Mouse (Mus musculus) heart, embryonic 14.5 days (tissue): ENCODE measurements at regions not wholly inside any gene's neighbourhood (a gene's known extent, or its start where the extent isn't known, plus 50 kb on each side); places are given as distances from the start of the nearest gene placed in this dataset.
"Not testable (repeated sequence)": the region's sequence is repeated elsewhere in the genome, so short reads cannot be mapped to it uniquely, and the experiment has no call there.

Experiments
- ATAC-seq: fragments of 200-750 bp; cut with Nextera tagmentation; 2 replicates; pipeline ENCODE4 v1.8.0; 2017; ENCODE audit warnings: low read depth, moderate TSS enrichment; ENCODE audit not compliant: insufficient number of reproducible peaks, insufficient read depth, low FRiP score
- H3K27ac ChIP-seq, 2 experiments: fragments of 200-500 bp in 1 of 2; fragments of 300-500 bp in 1 of 2; sonication (generic) in 1 of 2; replicated peaks in 1 of 2; 2 replicates each; pipeline ENCODE4 v1.5.1; 2012 to 2014; ENCODE audit warnings: low read depth in 2 of 2, low read length in 2 of 2, control low read depth in 1 of 2, mild to moderate bottlenecking in 1 of 2, mixed read lengths in 1 of 2; ENCODE audit not compliant: control insufficient read depth in 1 of 2, insufficient read depth in 1 of 2
- H3K27me3 ChIP-seq: fragments of 300-500 bp; sonication (generic); 2 replicates; pipeline ENCODE4 v1.6.1; 2014; ENCODE audit warnings: mild to moderate bottlenecking, low read length, control low read depth; ENCODE audit not compliant: control insufficient read depth, insufficient read depth
- H3K36me3 ChIP-seq: fragments of 300-500 bp; sonication (generic); 2 replicates; pipeline ENCODE4 v1.6.1; 2014; ENCODE audit warnings: mild to moderate bottlenecking, control low read depth, low read length, mixed read lengths; ENCODE audit not compliant: control insufficient read depth, insufficient read depth
- H3K4me1 ChIP-seq, 2 experiments: fragments of 200-500 bp in 1 of 2; fragments of 300-500 bp in 1 of 2; sonication (generic) in 1 of 2; 2 replicates each; pipeline ENCODE4 v1.6.1; 2012 to 2014; ENCODE audit warnings: low read length in 2 of 2, control low read depth in 1 of 2, mixed read lengths in 1 of 2; ENCODE audit not compliant: control insufficient read depth in 2 of 2, insufficient read depth in 2 of 2
- H3K4me2 ChIP-seq: fragments of 300-500 bp; sonication (generic); 2 replicates; pipeline ENCODE4 v1.6.1; 2014; ENCODE audit warnings: mild to moderate bottlenecking, low read length
- H3K4me3 ChIP-seq, 2 experiments: fragments of 200-500 bp in 1 of 2; fragments of 300-500 bp in 1 of 2; sonication (generic) in 1 of 2; 2 replicates each; pipeline ENCODE4 v1.5.1; 2012 to 2014; ENCODE audit warnings: low read length in 2 of 2, mild to moderate bottlenecking in 2 of 2, control low read depth in 1 of 2, low read depth in 1 of 2, moderate library complexity in 1 of 2; ENCODE audit not compliant: control insufficient read depth in 1 of 2, insufficient read depth in 1 of 2
- H3K9ac ChIP-seq: fragments of 300-500 bp; sonication (generic); 2 replicates; pipeline ENCODE4 v1.6.1; 2014; ENCODE audit warnings: mild to moderate bottlenecking, low read length
- H3K9me3 ChIP-seq: fragments of 300-500 bp; sonication (generic); 2 replicates; pipeline ENCODE4 v1.6.1; 2016; ENCODE audit warnings: low read length, control low read depth; ENCODE audit not compliant: control insufficient read depth
- WGBS: fragments of 180-500 bp; shearing (Covaris S2); extraction: QIAGEN DNeasy Blood & Tissue Kit; methylation state at CpG from one replicate; pipeline ENCODE4 v1.1.7; 2014; 5-methylcytosine and 5-hydroxymethylcytosine counted together

- Histone ChIP-seq H3K4me3 (no peak overlapping the region), H3K4me2 (no peak overlapping the region), H3K27ac (no peak overlapping the region), H3K36me3 (no peaks in the 10 kb centered on the region), H3K9ac (no peak overlapping the region), H3K27me3 (no peaks in the 10 kb centered on the region), H3K4me1 (peaks cover 0 to 4% of the 10 kb centered on the region in 2 experiments; a peak in 1 of 4 replicates), H3K9me3 (no peaks in the 10 kb centered on the region)
- no peak for ATAC-seq
- 77% methylated on average over 2 of the region's 2 CpGs for WGBS
Observed at GRCm38 (mm10) chr3:49590234-49590633, 166.9 kb downstream of the Pcdh18 start.

DNA sequence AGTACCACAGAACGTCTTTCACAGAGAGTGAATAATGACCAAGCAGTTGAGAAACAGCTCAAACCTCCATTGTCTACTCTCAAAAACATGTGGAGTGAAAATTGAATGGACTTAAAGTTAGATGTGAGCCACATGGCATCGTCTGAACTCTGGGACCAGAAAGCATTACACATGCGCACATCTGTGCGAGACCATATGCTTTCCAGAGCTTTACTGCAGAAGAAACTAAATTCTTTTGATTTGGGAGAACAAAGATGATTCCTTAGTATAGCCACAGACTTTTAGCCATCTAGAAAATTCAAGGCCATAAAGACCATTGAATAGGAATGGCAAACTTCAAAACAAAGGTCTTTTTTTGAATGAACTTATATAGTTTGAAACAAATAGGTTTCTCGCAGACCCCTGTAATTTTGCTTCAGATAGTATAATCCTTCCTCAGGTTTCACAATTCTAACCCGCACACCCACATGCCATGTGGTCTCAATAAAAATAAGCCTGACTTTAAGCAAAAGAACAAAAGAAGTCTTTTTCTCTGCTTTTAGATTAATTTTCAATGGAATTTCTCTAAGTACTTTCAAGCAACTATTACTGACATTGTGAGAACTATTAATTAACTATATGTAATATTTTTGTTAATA lies 170.5 kb downstream of the Pcdh18 start:
- Histone ChIP-seq H3K4me2 (no peak overlapping the region), H3K4me1 (peaks cover 0 to 4% of the 10 kb centered on the region in 2 experiments; a peak in 3 of 4 replicates), H3K9ac (no peak overlapping the region), H3K27me3 (no peaks in the 10 kb centered on the region), H3K27ac (no peak overlapping the region), H3K36me3 (no peaks in the 10 kb centered on the region), H3K4me3 (no peak overlapping the region), H3K9me3 (no peaks in the 10 kb centered on the region)
- 81% methylated on average over 6 of the region's 6 CpGs for WGBS
- no peak for ATAC-seq

DNA sequence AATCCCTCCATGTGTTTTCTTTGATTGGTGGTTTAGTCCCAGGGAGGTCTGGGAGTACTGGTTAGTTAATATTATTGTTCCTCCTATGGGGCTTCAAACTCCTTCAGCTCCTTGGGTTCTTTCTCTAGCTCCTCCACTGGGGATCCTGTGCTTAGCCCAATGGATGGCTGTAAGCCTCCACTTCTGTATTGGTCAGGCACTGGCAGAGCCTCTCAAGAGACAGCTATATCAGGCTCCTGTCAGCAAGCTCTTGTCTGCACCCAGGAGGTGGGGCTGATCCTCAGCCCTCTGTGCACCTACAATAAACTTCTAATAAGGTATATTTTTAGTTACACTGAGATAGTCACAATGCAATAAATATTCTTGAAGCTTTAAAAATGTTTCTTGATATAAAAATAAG lies 171.2 kb downstream of the Pcdh18 start:
- not testable (repeated sequence) for H3K9ac ChIP-seq, H3K27me3 ChIP-seq, H3K4me3 ChIP-seq, H3K4me2 ChIP-seq, H3K9me3 ChIP-seq, H3K4me1 ChIP-seq, H3K27ac ChIP-seq, ATAC-seq, H3K36me3 ChIP-seq

DNA sequence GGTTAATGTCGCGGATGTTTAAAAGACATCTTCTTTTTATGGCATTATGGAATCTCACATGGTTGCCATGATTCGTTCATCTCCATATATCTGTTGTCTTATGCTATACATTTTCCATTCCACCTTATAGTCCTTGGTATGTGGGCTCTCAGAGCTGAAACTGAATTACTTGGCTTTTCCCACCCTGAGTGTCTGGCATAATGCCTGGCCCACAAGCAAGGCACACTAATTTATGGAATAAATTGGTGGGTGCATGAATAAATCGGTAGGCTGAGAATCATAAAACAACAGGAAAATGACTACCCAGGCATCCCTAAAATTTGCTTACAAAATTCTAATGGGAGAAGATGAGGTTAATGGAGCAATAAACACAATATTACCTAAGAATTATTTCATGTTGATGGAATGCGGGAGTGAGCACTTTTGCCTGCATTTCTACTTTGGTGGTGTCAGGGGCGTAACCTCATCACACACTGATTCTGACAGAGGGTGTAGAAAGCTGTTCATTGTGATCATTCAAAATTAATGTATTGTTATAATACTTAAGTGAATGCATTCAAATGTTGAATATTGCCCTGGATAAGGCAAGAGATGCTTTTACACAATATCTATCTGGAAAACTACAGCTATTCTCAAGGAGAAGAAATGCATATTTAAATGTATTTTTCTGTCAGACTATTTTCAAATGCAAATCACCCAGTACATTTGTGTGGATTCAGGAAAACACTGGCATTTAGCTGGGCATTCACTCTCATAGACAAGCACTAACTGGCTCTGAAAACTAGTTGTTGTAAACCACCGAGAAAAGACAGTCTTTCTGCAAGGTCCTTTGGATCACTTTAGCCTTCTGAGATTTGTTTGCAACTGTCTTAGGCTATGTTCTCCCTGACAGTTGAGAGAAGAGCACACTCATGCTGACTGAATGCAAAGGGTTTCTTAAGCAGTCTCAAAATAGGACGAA lies 190.1 kb downstream of the Pcdh18 start:
- Histone ChIP-seq H3K27ac (no peak overlapping the region), H3K9me3 (no peaks in the 10 kb centered on the region), H3K9ac (no peak overlapping the region), H3K36me3 (no peaks in the 10 kb centered on the region), H3K4me3 (no peak overlapping the region), H3K4me2 (no peak overlapping the region), H3K27me3 (no peaks in the 10 kb centered on the region), H3K4me1 (no peaks in the 10 kb centered on the region)
- ATAC-seq, result no peak
- 81% methylated on average over 8 of the region's 8 CpGs for WGBS

DNA sequence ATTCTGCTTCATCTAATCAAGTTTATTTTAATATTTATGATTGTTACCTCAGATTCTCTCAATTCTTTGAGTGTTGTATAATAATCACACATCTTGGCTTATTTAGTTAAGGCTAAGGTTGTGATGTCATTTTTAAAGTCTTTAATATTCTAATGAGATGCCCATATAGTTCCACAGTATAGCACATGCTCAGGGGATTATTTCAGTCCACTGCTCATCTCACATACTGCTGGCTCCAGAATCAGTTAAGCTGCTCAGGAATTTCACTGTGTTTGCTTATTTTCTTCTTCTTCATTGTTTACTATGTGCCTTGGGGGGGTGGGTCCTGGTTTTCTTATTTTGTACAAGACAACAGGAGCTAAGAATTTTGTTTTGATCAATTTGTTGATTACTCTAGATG lies 229.5 kb downstream of the Pcdh18 start:
- Histone ChIP-seq H3K27ac (no peak overlapping the region), H3K4me1 (no peaks in the 10 kb centered on the region), H3K9me3 (no peaks in the 10 kb centered on the region), H3K4me2 (no peak overlapping the region), H3K27me3 (no peaks in the 10 kb centered on the region), H3K36me3 (no peaks in the 10 kb centered on the region), H3K4me3 (no peak overlapping the region), H3K9ac (no peak overlapping the region)
- ATAC-seq, result no peak

DNA sequence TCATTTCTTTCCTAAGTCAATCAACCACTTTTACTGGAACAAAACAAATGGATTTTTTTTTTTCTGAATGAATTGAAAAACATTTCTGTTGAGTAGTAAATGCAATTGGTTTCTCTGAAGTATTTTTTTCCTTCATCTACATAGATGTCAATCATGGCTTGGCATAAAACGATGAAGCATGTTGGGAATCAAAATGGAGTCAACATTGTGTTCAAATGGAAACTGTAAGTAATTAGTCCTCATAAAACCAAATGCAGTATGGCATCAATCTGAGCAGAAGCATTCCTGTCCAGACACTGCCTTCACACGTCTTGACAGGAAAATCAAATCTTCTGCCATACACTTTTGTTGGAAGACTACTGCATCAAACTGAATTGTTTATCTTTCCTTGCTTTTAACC lies 237.0 kb downstream of the Pcdh18 start:
- no peak for ATAC-seq
- H3K27me3 ChIP-seq, result no peaks in the 10 kb centered on the region
- H3K27ac ChIP-seq, result no peak overlapping the region
- WGBS, result 66% methylated on average over 2 of the region's 2 CpGs
- H3K4me1 ChIP-seq, result no peaks in the 10 kb centered on the region
- H3K4me2 ChIP-seq, result no peak overlapping the region
- H3K4me3 ChIP-seq, result no peak overlapping the region
- H3K9me3 ChIP-seq, result no peaks in the 10 kb centered on the region
- no peaks in the 10 kb centered on the region for H3K36me3 ChIP-seq
- no peak overlapping the region for H3K9ac ChIP-seq

GRCm38 (mm10) chr3:49504581-49504980 lies 252.5 kb downstream of the Pcdh18 start:
- 63% methylated on average over 6 of the region's 6 CpGs for WGBS

More at GRCm38 (mm10) chr3:49504581-49504980, 252.5 kb downstream of the Pcdh18 start:
- Histone ChIP-seq H3K4me3 (no peak overlapping the region), H3K9me3 (no peaks in the 10 kb centered on the region), H3K36me3 (no peaks in the 10 kb centered on the region), H3K27me3 (no peaks in the 10 kb centered on the region), H3K9ac (no peak overlapping the region), H3K27ac (no peak overlapping the region), H3K4me1 (no peaks in the 10 kb centered on the region), H3K4me2 (no peak overlapping the region)
- no peak for ATAC-seq
